Mouse (Mus musculus) ES-E14 (cell line): ENCODE measurements at regions not wholly inside any gene's neighbourhood (a gene's known extent, or its start where the extent isn't known, plus 50 kb on each side); places are given as distances from the start of the nearest gene placed in this dataset.

Experiments
- MAFK ChIP-seq: IDR thresholded peaks from 2 replicates; pipeline ENCODE4 v1.6.1; 2014; ENCODE audit warnings: mild to moderate bottlenecking, low read depth, low read length, inconsistent platforms; ENCODE audit not compliant: insufficient read depth
- ZC3H11A ChIP-seq: IDR thresholded peaks from 2 replicates; pipeline ENCODE4 v1.6.1; 2012; ENCODE audit warnings: low read depth, mild to moderate bottlenecking, inconsistent platforms, low read length, borderline replicate concordance
- ZNF384 ChIP-seq: IDR thresholded peaks from 2 replicates; pipeline ENCODE4 v1.6.1; 2012; ENCODE audit warnings: low read depth, low read length, inconsistent platforms

- TF ChIP-seq ZC3H11A = no peak
- TF ChIP-seq MAFK = no peak
- no peak for TF ChIP-seq ZNF384
These were observed 498.9 kb downstream of the Tns1 start for GRCm38 (mm10) chr1:73625365-73625764.
